Mouse (Mus musculus): Measurements from ENCODE around the gene Klhl31.

Gene Klhl31

GRCm38 (mm10) chr9:77707433-77708139 is 71.3 kb downstream of the Klhl31 start:
- DNase-seq, result no peak

GRCm38 (mm10) chr9:77708950-77709349 is 72.7 kb downstream of the Klhl31 start:
- DNase-seq, result no peak

Measured in cerebellum, adult 9-10 months (tissue).